Mouse (Mus musculus) thymus, postnatal 14 days (tissue): ENCODE measurements at regions not wholly inside any gene's neighbourhood (a gene's known extent, or its start where the extent isn't known, plus 50 kb on each side); places are given as distances from the start of the nearest gene placed in this dataset.
A peak's percentile ranks its signal among the peaks of the same experiment; 100 is the strongest.

ENCODE experiments used
- DNase-seq: peaks from one replicate; pipeline ENCODE4 v3.0.0; 2021

DNA sequence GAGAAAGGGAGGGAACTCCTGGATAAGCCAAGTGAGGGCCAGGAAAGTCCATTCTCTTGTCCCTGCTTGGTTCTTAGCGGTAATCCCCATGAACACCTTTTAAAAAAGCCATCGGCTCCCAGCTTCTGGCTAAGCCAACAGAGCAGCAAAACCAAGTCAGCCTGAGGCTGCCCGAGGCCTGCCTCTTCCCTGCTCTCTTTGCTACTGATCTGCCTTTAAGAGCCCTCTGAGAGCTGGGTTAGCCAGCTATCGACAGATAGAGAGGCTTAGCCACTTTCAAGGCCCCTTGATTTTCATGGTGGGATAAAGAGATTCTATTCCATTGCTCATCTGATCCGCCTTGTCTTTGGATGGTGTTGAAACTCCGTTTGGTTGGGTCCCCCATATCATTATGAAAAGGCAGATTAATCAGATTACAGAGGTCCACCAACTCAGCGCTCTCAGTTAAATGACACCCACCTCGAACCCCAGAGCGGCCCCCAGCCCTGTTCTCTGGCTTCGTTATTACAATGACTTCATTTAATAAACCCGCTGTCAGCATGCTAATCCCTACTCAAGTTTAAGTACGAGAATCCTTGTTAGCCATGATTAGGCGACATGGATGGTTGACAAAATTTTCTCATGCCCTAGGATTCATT lies 66.1 kb downstream of the Slc4a3 start:
- no peak for DNase-seq

- DNase-seq, result no peak
These were observed 67.1 kb downstream of the Slc4a3 start for GRCm38 (mm10) chr1:75613206-75613605.

DNA sequence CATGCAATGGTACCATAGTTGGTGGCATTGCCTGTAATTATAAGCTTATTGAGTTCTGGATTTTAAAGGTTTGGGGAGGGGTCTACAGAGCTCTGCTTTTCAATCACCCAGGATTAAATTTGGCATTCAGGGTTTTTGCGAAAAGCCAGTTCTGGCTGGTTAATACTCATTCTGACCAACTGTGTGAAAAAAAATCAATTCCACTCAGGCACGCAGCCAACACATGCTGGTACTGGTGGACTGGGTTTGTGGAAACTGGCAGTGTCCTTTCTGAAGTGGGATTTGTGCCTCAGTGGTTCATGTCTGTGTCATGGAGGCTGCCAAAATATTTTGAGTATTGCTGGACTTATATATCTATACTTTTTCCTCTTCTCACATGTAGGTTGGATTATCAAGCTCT lies 70.9 kb downstream of the Slc4a3 start:
- no peak for DNase-seq

- DNase-seq, result no peak
These were observed 72.3 kb downstream of the Slc4a3 start for GRCm38 (mm10) chr1:75618367-75618790.

- no peak for DNase-seq
These were observed 84.2 kb downstream of the Slc4a3 start for GRCm38 (mm10) chr1:75630287-75630686.

DNA sequence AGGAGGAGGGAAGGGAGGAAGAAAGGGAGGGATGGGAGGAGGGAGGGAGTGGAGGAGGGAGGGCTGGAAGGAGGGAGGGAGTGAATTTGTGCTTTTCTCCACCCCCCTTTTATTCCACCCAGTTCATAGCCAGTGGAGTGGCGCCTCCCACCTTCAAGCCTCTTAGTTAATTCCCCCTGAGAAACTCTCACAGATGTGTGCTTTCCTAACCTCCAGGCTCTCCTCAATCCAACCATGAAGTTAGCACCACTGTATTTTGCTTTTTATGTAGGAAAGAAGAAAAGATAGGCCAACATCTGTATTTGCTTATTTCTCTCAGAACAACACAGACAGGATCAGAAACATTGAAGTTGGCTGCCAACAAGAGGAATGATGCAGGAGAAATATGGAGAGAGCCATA lies 85.7 kb downstream of the Slc4a3 start:
- no peak for DNase-seq

DNA sequence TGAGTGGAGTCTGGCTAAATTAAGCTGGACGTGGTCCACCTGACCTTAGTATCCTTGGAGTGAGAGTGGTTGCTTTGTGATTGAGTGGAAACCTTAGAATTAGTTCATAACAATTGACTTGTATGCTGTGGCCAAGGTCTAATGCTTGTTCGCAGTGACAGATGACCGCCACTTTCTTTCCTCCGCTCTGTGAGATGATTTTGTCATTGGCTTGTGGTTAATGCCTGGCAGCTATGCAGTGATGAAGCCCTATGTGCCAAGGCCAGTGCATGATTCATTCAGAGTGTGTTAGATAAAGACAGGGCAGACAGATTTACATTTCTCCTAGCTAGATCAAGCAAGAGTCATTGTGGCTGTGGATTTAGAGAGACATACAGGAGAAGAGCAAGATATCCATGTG lies 89.5 kb downstream of the Slc4a3 start:
- no peak for DNase-seq

GRCm38 (mm10) chr1:75639031-75640001 lies 93.2 kb downstream of the Slc4a3 start:
- no peak for DNase-seq

GRCm38 (mm10) chr1:75642496-75642895 lies 96.4 kb downstream of the Slc4a3 start:
- DNase-seq, result no peak

GRCm38 (mm10) chr1:75652547-75652946 lies 106.5 kb downstream of the Slc4a3 start:
- peak; percentile 8 for DNase-seq

- no peak for DNase-seq
These were observed 107.0 kb downstream of the Slc4a3 start for GRCm38 (mm10) chr1:75652987-75653573.

- DNase-seq, result peak; percentile 4
These were observed 107.6 kb downstream of the Slc4a3 start for GRCm38 (mm10) chr1:75653671-75654076.

DNA sequence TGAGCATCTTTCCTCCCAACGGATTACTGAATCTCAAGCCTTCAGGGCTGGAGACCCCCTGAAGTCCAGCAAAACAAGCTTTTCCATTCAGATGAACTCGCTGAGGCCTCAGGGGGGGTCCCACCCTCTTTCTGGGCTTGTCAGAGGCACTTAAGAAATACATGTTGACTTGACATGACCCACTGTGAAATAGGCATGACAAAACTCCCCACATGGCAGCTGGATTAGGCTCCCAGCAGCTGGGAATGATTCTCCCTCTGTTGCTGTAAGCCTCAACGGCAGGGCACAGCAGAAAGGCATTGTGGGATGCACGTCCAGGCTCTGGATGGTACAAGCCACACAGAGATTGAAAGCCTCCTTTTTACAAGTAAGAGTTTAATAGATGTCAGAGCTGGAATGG lies 110.5 kb downstream of the Slc4a3 start:
- no peak for DNase-seq

- DNase-seq, result no peak
These were observed 114.5 kb downstream of the Slc4a3 start for GRCm38 (mm10) chr1:75660336-75661100.

GRCm38 (mm10) chr1:75662141-75662990 lies 116.3 kb downstream of the Slc4a3 start:
- DNase-seq, result no peak

DNA sequence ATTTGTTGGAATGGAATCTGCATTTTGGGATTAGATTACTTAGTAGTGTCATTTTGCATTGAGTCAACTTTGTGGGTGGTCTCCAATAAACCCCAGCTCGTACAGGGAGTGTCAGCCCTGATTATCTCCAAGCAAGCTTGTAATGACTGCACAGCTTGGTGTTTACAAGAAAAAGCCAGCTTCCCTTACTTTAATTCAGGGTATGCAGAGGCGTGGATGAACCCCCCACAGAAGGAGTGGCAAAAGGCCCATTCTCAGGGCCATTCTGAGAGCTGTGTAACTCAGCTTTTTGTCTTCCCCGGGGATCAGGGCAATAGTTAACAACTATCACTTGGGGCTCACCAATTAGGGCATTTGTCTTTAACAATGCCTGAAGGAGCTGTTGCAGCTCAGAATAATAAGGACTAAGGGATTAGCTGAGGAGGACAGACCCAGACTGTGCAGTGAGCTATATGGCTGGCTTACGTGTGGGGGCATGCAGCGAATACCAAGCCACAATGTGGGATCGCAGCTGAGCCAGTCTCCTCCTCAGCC lies 121.7 kb downstream of the Slc4a3 start:
- no peak for DNase-seq

- DNase-seq, result no peak
These were observed 130.2 kb downstream of the Slc4a3 start for GRCm38 (mm10) chr1:75676295-75676694.

- DNase-seq, result no peak
These were observed 131.6 kb downstream of the Slc4a3 start for GRCm38 (mm10) chr1:75677695-75678094.

- DNase-seq, result no peak
These were observed 132.2 kb downstream of the Slc4a3 start for GRCm38 (mm10) chr1:75678279-75678678.

DNA sequence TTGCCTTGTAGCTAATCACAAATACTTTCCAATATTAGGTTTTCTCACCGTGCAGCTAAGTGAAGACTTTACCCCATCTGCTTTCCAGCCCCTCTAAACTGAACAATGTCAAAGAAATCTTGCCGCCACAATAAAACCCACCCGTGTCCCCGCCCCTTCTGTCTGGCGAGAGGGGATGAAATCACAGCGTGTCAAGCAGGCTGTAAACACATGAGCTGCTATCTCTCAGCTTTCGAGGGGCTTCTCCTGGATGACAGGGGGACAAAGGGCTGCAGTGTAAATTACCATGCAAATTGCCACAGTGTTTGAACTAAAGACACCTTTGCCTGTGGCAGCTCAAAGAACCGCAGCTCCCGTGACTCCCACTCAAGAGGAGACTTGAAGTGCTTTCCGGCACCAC lies 134.3 kb downstream of the Slc4a3 start:
- no peak for DNase-seq

DNA sequence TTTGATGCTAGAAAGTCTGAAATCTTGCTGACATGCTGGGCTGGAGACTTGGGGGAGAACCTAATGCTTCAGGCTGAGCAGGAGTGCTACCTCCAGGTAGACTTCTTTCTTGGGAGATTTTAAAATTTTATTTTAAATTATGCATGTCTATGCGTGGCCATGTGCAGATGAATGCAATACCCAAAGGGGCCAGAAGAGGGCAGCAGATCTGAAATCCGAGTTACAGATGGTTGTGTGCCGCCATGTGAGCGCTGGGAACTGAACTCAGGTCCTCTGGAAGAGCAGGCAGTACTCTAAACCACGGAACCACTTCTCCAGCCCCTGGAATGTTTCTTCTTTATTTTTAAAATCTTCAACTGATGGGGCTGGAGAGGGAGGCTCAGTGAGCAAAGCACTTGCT lies 135.8 kb downstream of the Slc4a3 start:
- DNase-seq, result no peak

GRCm38 (mm10) chr1:75692781-75693180 lies 146.7 kb downstream of the Slc4a3 start:
- DNase-seq, result no peak
